Mouse (Mus musculus) left cerebral cortex, postnatal 14 days (tissue): ENCODE measurements at regions not wholly inside any gene's neighbourhood (a gene's known extent, or its start where the extent isn't known, plus 50 kb on each side); places are given as distances from the start of the nearest gene placed in this dataset.

Experiments used
- DNase-seq, 2 experiments: peaks; one replicate each; pipeline ENCODE4 v3.0.0; 2021 to 2022; ENCODE audit warnings: low spot score in 2 of 2, mixed read lengths in 1 of 2
- intact Hi-C: fragments of 180-260 bp; cut with DNase I; formaldehyde crosslinking; loops from one replicate; pipeline ENCODE4 v1.15.1; 2025

DNA sequence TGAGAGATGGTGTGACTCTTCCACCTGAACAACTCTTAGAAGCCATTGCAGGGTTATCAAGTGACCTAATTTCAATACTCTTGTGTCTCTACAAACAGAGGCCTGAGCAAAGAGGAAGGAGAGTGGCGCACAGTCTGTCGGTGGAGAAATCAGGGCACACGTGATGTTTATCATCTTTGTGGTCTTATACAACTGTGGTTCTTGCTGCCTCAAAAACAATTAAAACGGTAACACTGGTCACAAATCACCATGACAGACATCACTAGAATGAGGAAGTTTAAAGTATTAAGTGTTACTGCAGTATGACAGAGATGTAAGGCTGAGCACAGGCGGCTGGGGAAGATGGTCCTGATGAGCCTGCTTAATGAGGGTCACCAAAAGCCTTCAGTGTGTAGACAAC, 73.6 kb downstream of the Sdc1 start:
- DNase-seq = no peak

DNA sequence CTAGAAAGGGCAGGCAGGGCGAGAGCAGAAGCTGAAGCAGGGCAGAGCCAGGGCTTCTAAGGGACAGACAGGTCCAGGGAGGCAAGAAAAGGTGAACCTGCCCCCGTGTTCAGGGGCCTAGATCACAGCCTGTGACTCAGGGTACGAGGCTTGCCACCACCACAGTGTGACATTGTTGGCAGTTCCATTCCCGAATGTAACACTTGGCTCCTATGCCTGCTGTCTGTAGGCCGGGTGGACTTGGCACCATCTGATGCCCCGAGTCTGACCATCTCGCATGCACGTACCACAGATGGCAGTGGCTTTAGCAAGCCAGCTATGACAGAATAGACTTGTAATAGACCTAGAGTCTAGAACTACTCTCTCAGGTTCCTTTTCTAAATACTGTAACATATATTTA, 74.3 kb downstream of the Sdc1 start:
- intact Hi-C loops = no loop called here
- DNase-seq = no peak

More for the DNA sequence above, 73.6 kb downstream of the Sdc1 start:
- intact Hi-C loops = no loop called here

DNA sequence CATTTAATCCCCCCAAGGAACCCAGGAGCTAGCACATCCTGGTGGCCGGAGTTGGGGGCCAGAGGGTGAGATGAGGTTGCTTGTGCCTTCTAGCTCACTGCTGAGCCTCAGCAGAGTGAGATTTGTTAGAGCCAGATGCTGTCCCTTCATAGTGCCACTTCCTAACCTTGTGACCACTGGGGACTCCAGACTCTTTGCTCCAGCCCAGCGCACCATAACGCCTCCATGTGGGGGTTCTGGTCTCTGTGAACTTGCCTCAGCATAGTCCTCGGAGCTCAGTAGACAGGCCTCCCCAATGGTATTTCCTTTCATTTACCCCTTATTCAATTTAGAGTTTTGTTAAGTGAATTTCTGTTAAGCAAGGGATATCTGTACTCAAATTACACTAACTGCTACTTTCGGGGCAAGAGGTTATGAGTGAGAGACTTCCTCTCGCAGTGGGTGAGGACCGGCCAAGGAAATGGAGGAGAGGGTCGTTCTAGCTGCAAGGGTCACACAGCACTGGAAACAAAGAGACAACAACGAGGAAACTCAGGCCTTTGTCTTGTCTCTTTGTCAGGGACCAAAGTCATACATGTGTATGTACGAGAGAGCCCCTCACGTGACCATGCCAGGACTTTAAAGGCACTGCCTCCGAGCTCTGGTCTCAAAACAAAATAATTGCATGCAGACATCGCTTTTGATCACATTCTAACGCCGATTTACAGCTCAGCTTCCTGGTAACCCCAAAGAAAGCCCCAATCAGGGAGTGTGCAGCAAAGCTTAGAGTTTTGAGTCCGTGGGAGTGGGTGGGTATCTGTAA, 74.8 kb upstream of the Laptm4a start:
- DNase-seq = no peak
- intact Hi-C loops = no loop called here

DNA sequence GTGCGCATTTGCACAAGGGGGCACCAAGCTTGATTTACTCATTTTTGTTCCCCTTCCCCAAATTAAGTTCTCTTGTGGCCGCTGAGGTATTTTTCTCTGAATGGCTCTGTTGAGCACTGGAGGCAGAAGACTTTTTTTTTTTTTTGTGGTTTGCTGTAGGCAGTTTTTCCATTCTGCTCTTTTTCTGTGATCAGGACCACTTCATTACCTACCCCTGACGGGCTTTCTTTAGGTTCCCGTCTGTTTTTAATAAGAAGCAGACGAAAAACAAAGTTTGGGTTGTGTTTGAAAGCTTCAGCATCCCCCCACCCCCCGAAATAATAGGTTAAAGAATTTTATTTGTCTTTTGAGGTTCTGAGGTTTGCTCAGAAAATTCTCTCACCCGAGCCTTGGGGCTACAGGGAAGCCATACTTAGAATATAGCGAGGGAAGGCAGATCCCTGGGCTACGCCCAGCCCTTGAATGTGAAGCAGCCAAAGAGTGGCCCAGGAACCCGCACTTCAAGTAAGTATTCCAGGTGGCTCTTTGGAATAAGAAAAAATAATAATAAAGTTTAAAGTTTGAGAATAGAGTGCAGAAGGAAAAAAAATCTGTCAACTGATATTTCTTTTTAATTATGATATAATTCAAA, 74.1 kb upstream of the Laptm4a start:
- no peak for DNase-seq
- intact Hi-C loops = no loop called here

DNA sequence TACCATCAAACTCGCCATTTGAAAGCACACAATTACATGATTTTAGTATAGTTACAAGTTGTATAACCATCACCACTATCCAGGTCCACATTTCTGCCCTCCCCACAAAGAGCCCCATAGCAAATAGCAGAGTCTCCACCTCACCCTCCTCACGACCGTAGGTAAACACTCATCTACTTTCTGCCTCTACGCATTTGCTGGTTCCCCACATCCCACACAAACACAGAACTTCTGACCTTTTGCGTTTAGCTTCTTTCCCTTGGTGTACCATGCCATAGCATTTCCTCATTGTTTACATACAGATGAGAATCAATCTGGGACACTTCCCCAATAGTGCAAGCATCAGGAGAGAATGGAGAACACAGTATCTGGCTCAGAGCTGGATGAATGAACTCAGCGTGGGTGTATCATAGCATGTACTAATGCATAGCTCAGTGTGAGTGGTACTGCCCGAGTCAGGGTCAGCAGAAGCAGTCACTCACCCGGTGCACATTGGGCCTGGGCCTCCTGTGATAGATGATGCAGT, 73.5 kb upstream of the Laptm4a start:
- intact Hi-C loops = no loop called here
- no peak for DNase-seq

DNA sequence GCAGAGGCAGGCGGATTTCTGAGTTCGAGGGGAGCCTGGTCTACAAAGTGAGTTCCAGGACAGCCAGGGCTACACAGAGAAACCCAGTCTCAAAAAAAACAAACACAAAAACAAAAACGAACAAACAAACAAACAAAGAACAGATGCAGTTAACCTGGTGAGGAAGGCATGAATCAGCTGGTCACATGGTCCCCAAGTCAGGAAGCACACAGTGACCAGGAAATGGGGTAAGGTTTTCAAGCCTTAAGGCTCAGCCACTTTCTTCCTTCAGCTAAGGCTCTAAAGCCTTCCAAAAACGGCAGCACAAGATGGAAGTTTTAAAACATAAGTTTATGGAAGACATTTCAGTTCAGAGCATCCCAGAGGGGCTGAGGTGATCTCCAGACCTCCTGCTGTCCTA, 67.6 kb upstream of the Laptm4a start:
- DNase-seq = no peak
- intact Hi-C loops = no loop called here

DNA sequence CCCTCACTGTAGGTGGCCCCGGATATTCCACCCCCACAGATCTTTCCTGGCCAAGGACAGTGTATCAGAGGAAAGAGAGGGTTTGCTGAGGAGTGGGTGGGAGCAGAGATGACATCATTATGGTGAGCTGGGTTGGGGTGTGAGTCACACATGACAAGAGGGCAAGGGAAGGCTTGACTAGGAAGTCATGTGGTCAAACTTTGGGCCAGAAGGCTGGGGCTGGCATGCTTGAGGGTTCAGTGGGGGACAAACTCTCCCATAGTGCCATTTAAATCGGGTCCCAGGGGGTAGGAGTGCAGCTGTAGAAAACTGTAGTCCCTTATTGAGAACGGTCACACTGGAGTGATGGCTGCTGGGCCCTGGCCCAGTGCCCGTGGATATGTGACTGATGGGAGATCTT, 67.1 kb upstream of the Laptm4a start:
- no peak for DNase-seq
- intact Hi-C loops = no loop called here

DNA sequence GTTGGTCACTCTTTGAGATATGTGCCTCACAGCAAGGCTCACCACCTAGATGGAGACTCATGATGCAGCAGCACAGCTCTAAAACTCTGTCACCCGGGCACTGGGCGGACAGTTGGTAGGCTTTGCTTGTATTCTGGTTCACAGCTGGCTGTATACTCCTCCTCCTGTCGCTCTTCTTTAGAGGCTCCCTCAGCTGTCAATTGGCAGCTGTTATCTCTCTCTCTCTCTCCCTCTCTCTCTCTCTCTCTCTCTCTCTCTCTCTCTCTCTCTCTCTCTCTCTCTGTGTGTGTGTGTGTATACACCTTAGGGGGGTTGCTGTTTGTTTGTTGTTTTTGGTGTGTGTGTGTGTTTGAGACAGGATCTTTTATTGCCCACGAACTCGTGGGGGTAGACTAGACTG, 66.3 kb upstream of the Laptm4a start:
- intact Hi-C loops = no loop called here
- no peak for DNase-seq

DNA sequence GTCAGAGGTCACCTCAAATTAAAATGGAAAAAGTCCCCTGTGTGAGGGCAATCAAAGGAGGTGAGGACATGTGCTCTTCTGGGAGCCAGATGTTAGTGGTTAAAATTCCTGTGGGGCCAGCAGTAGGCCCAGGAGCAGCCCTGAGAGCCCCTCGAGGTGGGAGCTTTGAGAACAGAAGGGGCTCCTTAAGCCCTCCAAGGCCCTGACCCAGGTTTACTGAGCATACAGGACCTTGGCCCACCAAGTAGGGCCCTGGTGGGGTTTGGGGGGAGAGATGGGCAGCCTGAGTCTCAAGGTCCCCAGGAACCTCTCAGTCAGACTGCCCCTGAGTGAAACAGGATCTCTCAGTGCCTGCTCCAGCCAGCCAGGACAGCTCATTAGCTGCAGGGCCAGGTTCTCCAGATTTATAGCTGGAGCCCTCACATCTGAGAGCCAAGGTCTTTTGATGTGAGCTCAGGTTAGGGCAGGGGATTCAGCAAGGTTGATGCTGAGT, 65.4 kb upstream of the Laptm4a start:
- intact Hi-C loops = no loop called here
- DNase-seq = no peak

DNA sequence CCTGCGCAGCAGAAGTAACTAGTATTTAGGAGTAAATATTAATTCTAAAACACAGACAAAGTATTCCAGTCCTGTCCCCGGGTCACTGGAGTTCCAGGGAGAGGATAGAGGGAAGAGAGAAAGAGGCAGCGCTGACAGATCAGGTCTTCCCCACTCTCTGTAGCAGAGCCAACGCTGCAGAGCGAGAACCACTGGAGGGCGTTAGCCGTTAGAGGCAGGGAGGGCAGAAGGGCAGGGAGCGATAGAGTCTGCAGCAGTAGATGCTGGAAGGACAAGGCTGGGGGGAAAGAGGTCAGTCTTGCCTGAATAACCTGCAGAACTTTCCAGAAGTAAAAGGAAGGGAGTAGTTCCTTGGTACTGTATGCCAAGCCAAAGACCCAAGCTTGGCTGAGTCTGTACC, 64.2 kb upstream of the Laptm4a start:
- DNase-seq = no peak
- intact Hi-C loops = no loop called here

DNA sequence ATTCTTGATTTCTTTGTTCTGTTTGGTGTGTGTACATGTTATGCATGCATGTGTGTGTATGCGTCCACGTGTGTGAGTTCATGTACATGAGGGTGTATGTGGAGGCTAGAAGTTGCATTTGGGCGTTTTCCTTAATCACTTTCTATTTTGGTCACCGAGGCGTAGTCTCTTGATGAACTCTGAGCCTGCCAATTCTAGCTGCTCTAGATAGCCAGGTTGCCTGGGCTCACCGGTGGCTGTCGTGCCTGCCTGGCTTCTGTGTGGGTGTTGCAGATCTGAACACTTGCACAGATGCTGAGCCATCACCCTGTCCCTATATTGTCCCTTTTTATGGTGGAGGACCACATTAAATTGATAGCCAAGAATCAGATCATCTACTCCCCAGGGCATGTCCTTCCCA, 62.7 kb upstream of the Laptm4a start:
- intact Hi-C loops = no loop called here
- peak in 1 of 2 experiments; percentile 23 for DNase-seq

DNA sequence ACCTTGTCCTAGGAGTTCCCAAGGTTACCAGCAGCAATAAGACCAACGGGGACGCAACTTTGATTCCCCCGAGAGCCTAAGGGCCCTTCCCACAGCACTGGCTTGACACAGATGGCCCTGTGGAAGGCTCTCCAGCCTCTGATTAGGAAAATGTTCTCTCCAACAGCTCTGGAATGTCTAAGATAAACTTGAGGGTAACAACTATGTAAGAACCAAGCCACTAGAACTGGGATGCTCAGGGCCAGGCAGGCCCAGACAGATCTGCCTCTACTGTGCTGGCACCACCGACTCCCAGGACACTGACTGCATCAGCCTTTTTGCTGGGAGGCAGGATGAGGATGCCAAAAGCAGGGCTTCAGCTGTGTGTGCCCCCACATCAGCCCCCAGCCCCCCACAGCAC, 61.9 kb upstream of the Laptm4a start:
- intact Hi-C loops = no loop called here
- no peak for DNase-seq

DNA sequence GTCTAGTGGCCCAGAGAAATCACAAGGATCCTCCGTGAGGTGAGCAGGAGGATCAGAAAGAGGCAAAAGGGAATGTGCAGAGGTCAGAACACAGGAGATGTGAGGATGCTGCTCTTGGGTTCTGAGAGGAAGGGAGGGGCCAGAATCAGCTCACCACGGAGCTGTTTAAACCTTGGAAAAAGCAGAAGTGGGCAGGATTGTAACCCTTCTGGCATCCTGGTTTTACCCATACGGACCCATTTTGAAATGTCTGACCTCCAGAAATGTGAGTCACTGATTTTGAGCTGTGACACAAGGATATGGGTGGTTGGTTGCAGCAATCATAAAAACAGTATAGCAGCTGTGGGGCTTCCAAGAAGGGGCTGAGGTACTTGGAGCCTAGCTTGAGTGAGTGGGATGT, 56.6 kb upstream of the Laptm4a start:
- DNase-seq = no peak
- intact Hi-C loops = no loop called here

DNA sequence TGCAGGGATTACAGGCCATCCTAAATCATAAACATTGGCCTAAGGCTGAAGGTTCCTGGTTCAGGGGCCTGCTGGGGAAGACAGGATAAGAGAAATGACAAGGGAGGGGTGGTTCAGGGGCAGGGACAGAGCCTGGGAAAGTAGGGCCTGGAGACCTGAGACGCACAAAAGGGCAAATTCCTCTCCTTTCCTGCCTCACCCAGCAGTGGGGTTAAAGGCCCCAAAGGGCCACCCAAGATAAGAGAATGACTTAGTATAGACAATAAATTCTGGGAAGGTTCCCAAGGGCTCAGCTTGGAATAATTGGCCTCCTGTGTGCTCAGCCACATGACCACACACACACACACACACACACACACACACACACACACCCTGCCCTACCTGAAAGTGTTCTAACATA, 56.2 kb upstream of the Laptm4a start:
- intact Hi-C loops = no loop called here
- DNase-seq = no peak

DNA sequence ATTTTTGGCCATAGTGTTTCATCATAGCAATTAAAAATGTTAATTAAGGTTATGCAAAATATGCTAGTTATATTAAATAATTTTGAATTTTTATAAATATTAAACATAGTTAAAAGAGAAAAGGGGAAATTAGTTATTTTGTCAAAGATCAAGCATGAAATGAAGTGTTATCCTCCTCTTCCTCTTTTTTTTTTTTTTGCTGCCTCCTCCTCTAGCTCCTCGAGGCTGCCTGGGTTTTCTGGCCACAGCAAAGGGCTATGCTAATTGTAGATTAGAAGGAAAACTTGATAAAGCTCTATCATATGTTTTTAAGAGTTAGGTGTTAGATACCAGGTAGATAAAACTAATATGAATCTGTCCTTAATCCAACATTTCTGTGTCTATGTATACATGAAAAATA, 54.4 kb upstream of the Laptm4a start:
- no peak for DNase-seq
- intact Hi-C loops = no loop called here

DNA sequence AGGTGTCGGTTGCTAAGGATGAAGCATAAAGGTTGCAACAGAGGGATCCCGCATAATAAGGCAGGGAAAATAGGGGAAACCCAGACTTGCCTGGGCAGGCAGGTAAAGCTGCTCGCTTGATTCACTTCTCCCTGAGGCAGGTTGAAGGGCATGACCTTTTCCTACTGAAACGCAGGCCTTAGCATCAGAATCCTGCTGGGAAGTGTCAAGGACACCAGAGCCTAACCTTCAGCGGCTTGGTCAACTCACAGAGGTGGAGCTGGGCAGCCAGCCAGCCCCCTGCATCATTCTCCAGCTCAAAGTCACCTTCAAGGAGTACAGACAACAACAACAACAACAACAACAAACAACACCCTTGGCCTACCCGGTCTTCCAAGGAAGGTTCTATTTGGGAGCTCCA, 52.8 kb upstream of the Laptm4a start:
- no peak for DNase-seq
- intact Hi-C loops = no loop called here

DNA sequence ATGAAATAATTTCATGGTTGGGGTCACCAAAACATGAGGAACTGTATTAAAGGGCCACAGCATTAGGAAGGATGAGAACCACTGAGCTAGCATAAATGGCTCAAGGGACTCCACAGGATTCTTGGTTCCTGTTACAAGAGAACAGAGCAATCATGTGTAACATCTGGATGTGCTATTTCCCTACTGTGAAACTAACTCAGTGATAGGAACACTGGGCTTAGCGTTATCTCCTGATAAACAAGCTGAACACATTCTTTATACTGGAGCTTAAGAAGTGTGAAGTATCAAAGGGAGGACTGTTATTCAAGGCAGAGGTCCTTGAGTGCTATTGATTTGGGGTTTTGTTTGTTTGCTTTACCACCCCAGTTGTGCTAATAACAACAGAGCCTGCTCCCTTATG, 52.3 kb upstream of the Laptm4a start:
- intact Hi-C loops = no loop called here

More for the DNA sequence above, 52.3 kb upstream of the Laptm4a start:
- DNase-seq = no peak
